ENCODE assay signal across 7 mouse cellular contexts in the genomic region with DNA sequence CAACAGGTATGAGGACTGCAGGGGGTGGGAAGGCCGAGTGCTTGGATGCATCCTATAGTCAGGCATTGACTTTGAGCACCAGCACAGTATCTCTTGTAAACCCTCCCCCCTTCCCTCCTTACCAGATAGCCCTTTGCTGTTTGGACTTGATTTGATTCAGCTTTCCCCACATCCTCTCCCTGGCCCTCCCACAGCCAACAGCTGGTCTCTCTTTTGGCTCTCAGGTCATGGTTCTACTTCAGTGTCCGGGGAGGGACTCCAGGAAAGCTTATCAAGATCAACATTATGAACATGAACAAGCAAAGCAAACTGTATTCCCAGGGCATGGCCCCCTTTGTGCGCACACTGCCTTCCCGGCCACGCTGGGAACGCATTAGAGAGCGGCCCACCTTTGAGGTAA. TPM values are rescaled to one million over a fixed set of nuclear protein-coding genes. Genes with fewer than 3 reads are reported as not detected.
A peak's percentile ranks its signal among the peaks of the same experiment; 100 is the strongest.
DNase-seq lines count a peak whose midpoint lies in the region; ATAC-seq and TF ChIP-seq lines count a peak whose summit lies in the region.

No protein-coding gene starts in this region.

- no peaks in the 10 kb centered on the region for H3K9me3 ChIP-seq in megakaryocyte, embryonic 14.5 days
- no peaks in the 10 kb centered on the region for H3K9me3 ChIP-seq in forebrain, embryonic 16.5 days (ENCODE audit: control insufficient read depth, low read length)
- H3K9me3 ChIP-seq in liver, embryonic 12.5 days (replicated peaks) = no peaks in the 10 kb centered on the region

- H3K4me1 ChIP-seq in megakaryocyte, embryonic 14.5 days = peaks cover 60% of the 10 kb centered on the region
- H3K4me1 ChIP-seq in forebrain, embryonic 16.5 days (replicated peaks; ENCODE audit: control insufficient read depth, insufficient read depth, low read length) = peaks cover 18% of the 10 kb centered on the region
- H3K4me1 ChIP-seq in liver, embryonic 12.5 days = peaks cover 35% of the 10 kb centered on the region
- no peaks in the 10 kb centered on the region for H3K4me1 ChIP-seq in cerebellum, adult 2 months (ENCODE audit: control insufficient read depth, insufficient read depth, low read length)

- H3K4me2 ChIP-seq in forebrain, embryonic 16.5 days (ENCODE audit: low read length) = peak overlapping the region; percentile 72
- peak overlapping the region; percentile 96 for H3K4me2 ChIP-seq in liver, embryonic 12.5 days

- no peak for DNase-seq in spleen, adult 18-20 months
- DNase-seq in urinary bladder, postnatal 25 days (ENCODE audit: low spot score) = no peak
- DNase-seq in cerebellum, adult 2 months = no peak

- H3K4me3 ChIP-seq in megakaryocyte, embryonic 14.5 days (replicated peaks) = peak overlapping the region; percentile 75
- peak overlapping the region; percentile 58 for H3K4me3 ChIP-seq in forebrain, embryonic 16.5 days (replicated peaks; ENCODE audit: low read length)
- peak overlapping the region; percentile 76; the same call in 1 of the 2 replicates for H3K4me3 ChIP-seq in liver, embryonic 12.5 days
- no peak overlapping the region for H3K4me3 ChIP-seq in cerebellum, adult 2 months (replicated peaks; ENCODE audit: insufficient read depth, low read depth, low read length)

- TF ChIP-seq CTCF in cerebellum, adult 2 months (IDR thresholded peaks at IDR 0.05; ENCODE audit: borderline replicate concordance, insufficient read depth, low read depth, low read length) = no peak

- ATAC-seq in megakaryocyte, adult 5-6 weeks (ENCODE audit: poor library complexity, severe bottlenecking) = no peak
- ATAC-seq in forebrain, embryonic 16.5 days = no peak
- no peak for ATAC-seq in liver, embryonic 12.5 days

- no peak overlapping the region for H3K27ac ChIP-seq in forebrain, embryonic 16.5 days (ENCODE audit: low read length)
- H3K27ac ChIP-seq in liver, embryonic 12.5 days = peak overlapping the region; percentile 93; the same call in 1 of the 2 replicates
- no peak overlapping the region for H3K27ac ChIP-seq in cerebellum, adult 2 months (ENCODE audit: insufficient read depth, low read length)

- peak overlapping the region; percentile 78 for H3K9ac ChIP-seq in forebrain, embryonic 16.5 days (replicated peaks; ENCODE audit: low read depth, low read length)
- no peak overlapping the region for H3K9ac ChIP-seq in liver, embryonic 12.5 days

- 83% methylated on average over 7 of the region's 7 CpGs for WGBS in forebrain, embryonic 16.5 days
- WGBS in liver, embryonic 12.5 days (ENCODE audit: insufficient replicate concordance) = 73% methylated on average over 7 of the region's 7 CpGs
- WGBS in cerebellum, adult 2 months = 80% methylated on average over 7 of the region's 7 CpGs

- no peaks in the 10 kb centered on the region for H3K27me3 ChIP-seq in megakaryocyte, embryonic 14.5 days (replicated peaks)
- H3K27me3 ChIP-seq in forebrain, embryonic 16.5 days (replicated peaks; ENCODE audit: control insufficient read depth, insufficient read depth, low read length) = no peaks in the 10 kb centered on the region
- no peaks in the 10 kb centered on the region for H3K27me3 ChIP-seq in liver, embryonic 12.5 days (replicated peaks)
- no peaks in the 10 kb centered on the region for H3K27me3 ChIP-seq in cerebellum, adult 2 months (ENCODE audit: control insufficient read depth, insufficient read depth, low read length)

- no peak for TF ChIP-seq POLR2A in cerebellum, adult 2 months (IDR thresholded peaks at IDR 0.05; ENCODE audit: borderline replicate concordance, insufficient read depth, low read length)

- H3K36me3 ChIP-seq in megakaryocyte, embryonic 14.5 days (replicated peaks; ENCODE audit: low read length) = peaks cover 54% of the 10 kb centered on the region
- H3K36me3 ChIP-seq in forebrain, embryonic 16.5 days (ENCODE audit: control insufficient read depth, insufficient read depth) = peaks cover 36% of the 10 kb centered on the region
- H3K36me3 ChIP-seq in liver, embryonic 12.5 days = peaks cover 47% of the 10 kb centered on the region

RNA-seq across cellular contexts. Expression of a gene that starts 1.9 kb away (rescaled TPM):
- 36.7 and 70.8 TPM in 2 replicates for polyA plus RNA-seq in megakaryocyte, embryonic 14.5 days (2012; ENCODE audit: insufficient read depth, low replicate concordance)
- 5.7 and 7.1 TPM in 2 replicates for total RNA-seq in megakaryocyte, adult 5-6 weeks (2015)
- 3.6 and 3.9 TPM in 2 replicates for total RNA-seq in megakaryocyte, adult 5-6 weeks (2017)
- 22.7 and 23.3 TPM in 2 replicates for polyA plus RNA-seq in forebrain, embryonic 16.5 days (2015; fragmentation: Nextera tagmentation; extraction: Ambion mirVana)
- polyA plus RNA-seq in liver, embryonic 12.5 days (2016; fragmentation: Nextera tagmentation; extraction: Ambion mirVana) = 7.0 and 7.2 TPM in 2 replicates
- polyA plus RNA-seq in cerebellum, adult 2 months (2012; rRNA removed) = 15.1 TPM in 2 replicates

RNA-seq across cellular contexts. Expression of a gene that starts 17.2 kb away (rescaled TPM):
- polyA plus RNA-seq in megakaryocyte, embryonic 14.5 days (2012; ENCODE audit: insufficient read depth, low replicate concordance) = 57.7 and 180 TPM in 2 replicates
- total RNA-seq in megakaryocyte, adult 5-6 weeks (2015) = 342 and 413 TPM in 2 replicates
- total RNA-seq in megakaryocyte, adult 5-6 weeks (2017) = 286 and 294 TPM in 2 replicates
- 216 and 217 TPM in 2 replicates for polyA plus RNA-seq in forebrain, embryonic 16.5 days (2015; fragmentation: Nextera tagmentation; extraction: Ambion mirVana)
- polyA plus RNA-seq in liver, embryonic 12.5 days (2016; fragmentation: Nextera tagmentation; extraction: Ambion mirVana) = 374 and 383 TPM in 2 replicates
- 174 and 187 TPM in 2 replicates for polyA plus RNA-seq in cerebellum, adult 2 months (2012; rRNA removed)

RNA-seq across cellular contexts. Expression of a gene that starts 22.6 kb away (rescaled TPM):
- polyA plus RNA-seq in megakaryocyte, embryonic 14.5 days (2012; ENCODE audit: insufficient read depth, low replicate concordance) = 11.8 and 17.0 TPM in 2 replicates
- 11.9 and 20.2 TPM in 2 replicates for total RNA-seq in megakaryocyte, adult 5-6 weeks (2015)
- 14.0 and 16.9 TPM in 2 replicates for total RNA-seq in megakaryocyte, adult 5-6 weeks (2017)
- polyA plus RNA-seq in forebrain, embryonic 16.5 days (2015; fragmentation: Nextera tagmentation; extraction: Ambion mirVana) = 50.6 and 52.7 TPM in 2 replicates
- 55.5 and 56.2 TPM in 2 replicates for polyA plus RNA-seq in liver, embryonic 12.5 days (2016; fragmentation: Nextera tagmentation; extraction: Ambion mirVana)
- polyA plus RNA-seq in cerebellum, adult 2 months (2012; rRNA removed) = 64.6 and 67.2 TPM in 2 replicates

RNA-seq across cellular contexts. Expression of a gene that starts 22.8 kb away (rescaled TPM):
- polyA plus RNA-seq in megakaryocyte, embryonic 14.5 days (2012; ENCODE audit: insufficient read depth, low replicate concordance) = 427 and 497 TPM in 2 replicates
- 20.2 and 20.3 TPM in 2 replicates for total RNA-seq in megakaryocyte, adult 5-6 weeks (2015)
- total RNA-seq in megakaryocyte, adult 5-6 weeks (2017) = 25.5 and 35.5 TPM in 2 replicates
- 13.5 and 20.5 TPM in 2 replicates for polyA plus RNA-seq in forebrain, embryonic 16.5 days (2015; fragmentation: Nextera tagmentation; extraction: Ambion mirVana)
- 70.0 and 73.6 TPM in 2 replicates for polyA plus RNA-seq in liver, embryonic 12.5 days (2016; fragmentation: Nextera tagmentation; extraction: Ambion mirVana)
- 1.7 and 2.6 TPM in 2 replicates for polyA plus RNA-seq in cerebellum, adult 2 months (2012; rRNA removed)

RNA-seq across cellular contexts. Expression of a gene that starts 30.9 kb away (rescaled TPM):
- polyA plus RNA-seq in megakaryocyte, embryonic 14.5 days (2012; ENCODE audit: insufficient read depth, low replicate concordance) = 11.7 and 40.4 TPM in 2 replicates
- 92.3 and 93.8 TPM in 2 replicates for total RNA-seq in megakaryocyte, adult 5-6 weeks (2015)
- total RNA-seq in megakaryocyte, adult 5-6 weeks (2017) = 52.7 and 70.7 TPM in 2 replicates
- 6.3 and 7.7 TPM in 2 replicates for polyA plus RNA-seq in forebrain, embryonic 16.5 days (2015; fragmentation: Nextera tagmentation; extraction: Ambion mirVana)
- polyA plus RNA-seq in liver, embryonic 12.5 days (2016; fragmentation: Nextera tagmentation; extraction: Ambion mirVana) = 33.6 and 36.3 TPM in 2 replicates
- 34.1 and 34.2 TPM in 2 replicates for polyA plus RNA-seq in cerebellum, adult 2 months (2012; rRNA removed)
